Mouse (Mus musculus): ENCODE measurements around the gene Tbc1d22a. TPM values are rescaled to one million over a fixed set of nuclear protein-coding genes. Genes with fewer than 3 reads are reported as not detected.
"Not testable (repeated sequence)": the region's sequence is repeated elsewhere in the genome, so short reads cannot be mapped to it uniquely, and the experiment has no call there.

Tbc1d22a gene
- total and polyA plus RNA-seq, 2 experiments from 2014 or later: 13.9 to 19.8 TPM

DNA sequence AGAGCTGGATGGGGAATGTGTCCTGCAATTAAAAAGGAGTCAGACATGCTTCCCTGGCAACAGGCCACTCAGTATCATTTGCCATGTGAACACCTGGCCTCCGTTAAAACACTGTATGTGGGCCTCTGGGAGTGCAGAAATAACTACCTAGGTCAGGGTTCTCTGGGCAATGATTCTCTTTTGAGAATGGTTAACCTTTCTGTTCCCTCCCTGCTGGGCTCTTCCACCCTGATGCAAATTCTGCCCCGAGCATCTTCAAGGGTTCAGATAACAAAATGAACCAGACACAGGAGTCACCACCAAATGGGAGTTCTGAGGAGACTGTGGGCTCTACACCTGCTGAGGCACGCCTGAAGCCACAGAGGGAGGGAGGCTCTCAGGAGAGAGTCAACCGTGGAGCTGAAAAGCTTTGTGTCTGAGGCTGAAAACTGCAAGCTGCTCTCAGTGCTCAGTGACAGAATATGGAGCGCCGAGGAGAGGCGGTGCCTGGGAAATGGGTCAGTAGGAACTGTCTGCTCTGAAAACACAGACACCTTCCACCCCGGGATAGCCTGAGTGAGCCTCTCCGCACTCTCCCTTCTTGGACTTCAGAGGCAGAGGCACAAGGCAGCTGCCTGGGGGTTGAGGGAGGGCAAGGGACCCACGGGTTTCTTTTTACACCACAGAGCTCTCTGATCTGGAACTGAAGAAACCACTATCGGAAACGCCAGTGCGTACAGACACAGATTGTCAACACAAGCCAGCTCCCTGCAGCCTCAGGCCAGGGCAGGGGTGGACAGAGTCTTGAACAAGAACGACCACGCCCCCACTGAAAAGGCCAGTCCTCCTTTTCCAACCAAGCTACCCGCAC is 40.9 kb upstream of the Tbc1d22a start:
- WGBS: 46% methylated on average over 16 of the region's 16 CpGs
- no peak overlapping the region for H3K4me3 ChIP-seq (ENCODE audit: low read depth, low read length)
- H3K27me3 ChIP-seq (ENCODE audit: insufficient read depth, low read length): no peaks in the 10 kb centered on the region
- ATAC-seq (ENCODE audit: low FRiP score) (no peak), DNase-seq (ENCODE audit: low spot score) (no peak)
- H3K4me2 ChIP-seq (ENCODE audit: low read depth, low read length, poor library complexity, severe bottlenecking): no peak overlapping the region
- TF ChIP-seq CTCF (IDR thresholded peaks at IDR 0.05): no peak
- H3K27ac ChIP-seq (ENCODE audit: low read depth, low read length): no peak overlapping the region; the same call in 1 of the 2 replicates
- H3K9ac ChIP-seq (replicated peaks; ENCODE audit: low read length, poor library complexity, severe bottlenecking): no peak overlapping the region
- H3K9me3 ChIP-seq (ENCODE audit: low read length): no peaks in the 10 kb centered on the region
- peaks cover 11% of the 10 kb centered on the region; the same call in 1 of the 2 replicates for H3K4me1 ChIP-seq (ENCODE audit: insufficient read depth, low read length)
- no peaks in the 10 kb centered on the region for H3K36me3 ChIP-seq (ENCODE audit: insufficient read depth, low read length)

DNA sequence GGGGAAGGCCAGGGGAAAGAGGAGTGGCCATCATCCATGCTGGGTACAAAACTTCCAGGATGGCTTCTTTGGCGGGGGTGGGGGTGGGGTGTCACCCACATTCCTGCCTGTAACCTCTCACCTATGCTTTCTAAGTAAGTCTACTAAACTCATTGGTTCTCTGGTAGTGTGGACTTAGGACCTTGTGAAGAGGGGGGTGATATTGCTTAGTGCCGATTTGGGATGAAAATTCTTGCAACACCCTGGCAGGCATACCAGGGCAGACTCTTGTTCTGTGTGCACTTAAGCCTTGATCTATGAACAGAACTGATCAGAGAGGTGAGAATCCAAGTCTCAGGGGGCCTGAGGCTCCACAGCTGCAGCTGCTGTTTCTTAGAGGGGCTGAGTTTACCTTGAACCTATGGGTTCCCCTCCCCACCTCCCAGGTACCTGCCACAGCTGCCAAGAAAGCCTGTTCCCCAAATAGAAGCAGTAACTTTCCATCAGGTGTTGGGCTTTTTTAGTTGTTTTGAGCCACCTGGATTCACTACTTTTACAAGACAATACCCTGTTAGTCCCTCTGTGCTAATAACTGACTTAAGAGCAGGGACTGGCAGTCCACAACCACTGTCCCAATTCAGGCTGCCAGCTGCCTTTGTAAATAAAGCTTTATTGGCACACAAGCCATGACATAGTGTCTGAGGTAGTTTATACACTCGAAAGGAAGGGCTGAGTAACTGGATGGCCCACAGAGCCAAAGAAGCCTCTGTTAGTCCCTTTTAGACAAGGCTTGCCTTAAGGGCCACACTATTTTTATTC is 38.8 kb upstream of the Tbc1d22a start:
- Histone ChIP-seq H3K9ac (replicated peaks; ENCODE audit: low read length, poor library complexity, severe bottlenecking) (no peak overlapping the region), H3K9me3 (ENCODE audit: low read length) (no peaks in the 10 kb centered on the region), H3K4me2 (ENCODE audit: low read depth, low read length, poor library complexity, severe bottlenecking) (no peak overlapping the region), H3K27me3 (ENCODE audit: insufficient read depth, low read length) (no peaks in the 10 kb centered on the region), H3K4me1 (ENCODE audit: insufficient read depth, low read length) (peaks cover 9% of the 10 kb centered on the region; the same call in 1 of the 2 replicates), H3K27ac (ENCODE audit: low read depth, low read length) (no peak overlapping the region), H3K36me3 (ENCODE audit: insufficient read depth, low read length) (no peaks in the 10 kb centered on the region), H3K4me3 (ENCODE audit: low read depth, low read length) (no peak overlapping the region)
- DNase-seq (ENCODE audit: low spot score) (no peak), ATAC-seq (ENCODE audit: low FRiP score) (no peak)
- TF ChIP-seq CTCF (IDR thresholded peaks at IDR 0.05): no peak
- 88% methylated on average over 3 of the region's 3 CpGs for WGBS

GRCm38 (mm10) chr15:86176166-86176565 is 38.1 kb upstream of the Tbc1d22a start:
- ATAC-seq (ENCODE audit: low FRiP score) (no peak), DNase-seq (ENCODE audit: low spot score) (no peak)
- WGBS: 92% methylated on average over 10 of the region's 10 CpGs
- no peak overlapping the region for H3K27ac ChIP-seq (ENCODE audit: low read depth, low read length)
- peaks cover 9% of the 10 kb centered on the region; the same call in 1 of the 2 replicates for H3K4me1 ChIP-seq (ENCODE audit: insufficient read depth, low read length)
- H3K4me3 ChIP-seq (ENCODE audit: low read depth, low read length): no peak overlapping the region
- H3K9ac ChIP-seq (replicated peaks; ENCODE audit: low read length, poor library complexity, severe bottlenecking): no peak overlapping the region
- H3K36me3 ChIP-seq (ENCODE audit: insufficient read depth, low read length): no peaks in the 10 kb centered on the region
- no peak overlapping the region for H3K4me2 ChIP-seq (ENCODE audit: low read depth, low read length, poor library complexity, severe bottlenecking)
- H3K9me3 ChIP-seq (ENCODE audit: low read length): no peaks in the 10 kb centered on the region
- no peak for TF ChIP-seq CTCF (IDR thresholded peaks at IDR 0.05)
- no peaks in the 10 kb centered on the region for H3K27me3 ChIP-seq (ENCODE audit: insufficient read depth, low read length)

DNA sequence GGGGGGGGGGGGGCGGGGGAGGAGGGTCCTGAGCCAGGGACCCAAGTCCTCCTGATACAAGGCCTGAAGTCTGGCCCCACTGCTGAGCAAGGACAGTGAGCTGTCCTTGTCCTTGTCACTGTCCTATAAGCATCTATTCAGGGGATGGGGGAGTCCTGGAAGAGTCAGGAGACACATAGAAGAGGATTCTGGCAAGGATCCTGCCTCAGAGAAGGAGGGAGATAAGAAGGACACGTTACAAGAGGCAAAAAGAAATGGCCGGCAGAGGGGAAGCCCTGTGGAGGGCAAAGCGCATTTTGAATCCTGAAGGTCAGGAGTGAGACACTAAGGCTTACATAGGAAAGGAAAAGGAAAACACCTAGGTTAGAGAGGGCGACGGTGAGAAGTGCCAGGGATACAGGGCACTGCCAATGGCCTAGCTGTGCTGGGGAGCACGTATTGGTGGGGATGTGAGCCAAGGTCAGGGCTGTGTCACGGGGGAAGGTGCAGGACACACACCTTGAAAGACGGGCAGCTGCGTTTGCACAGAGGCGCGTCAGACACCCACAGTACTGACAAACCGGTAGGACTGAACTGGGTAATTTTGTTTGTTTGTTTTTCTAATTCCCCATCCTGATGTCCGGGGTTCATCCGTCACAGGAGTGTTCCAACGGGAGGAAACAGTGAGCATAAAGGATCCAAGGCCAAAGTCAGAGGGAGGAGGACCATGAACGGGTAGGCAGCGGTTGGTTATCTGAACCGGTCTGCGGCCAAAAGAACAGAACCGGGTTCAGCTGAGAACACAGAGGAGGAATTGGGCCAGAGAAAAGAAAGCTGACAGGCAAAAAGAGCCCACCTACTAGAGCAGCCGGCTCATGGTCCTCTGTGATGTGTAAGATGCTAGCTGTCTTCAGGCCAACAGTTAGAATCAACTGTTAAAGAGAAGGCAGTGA is 37.2 kb upstream of the Tbc1d22a start:
- DNase-seq (ENCODE audit: low spot score): no peak
- Histone ChIP-seq H3K9me3 (ENCODE audit: low read length) (no peaks in the 10 kb centered on the region), H3K9ac (replicated peaks; ENCODE audit: low read length, poor library complexity, severe bottlenecking) (no peak overlapping the region), H3K27ac (ENCODE audit: low read depth, low read length) (no peak overlapping the region), H3K36me3 (ENCODE audit: insufficient read depth, low read length) (no peaks in the 10 kb centered on the region), H3K4me1 (ENCODE audit: insufficient read depth, low read length) (peaks cover 13% of the 10 kb centered on the region; the same call in 1 of the 2 replicates), H3K4me2 (ENCODE audit: low read depth, low read length, poor library complexity, severe bottlenecking) (no peak overlapping the region), H3K27me3 (ENCODE audit: insufficient read depth, low read length) (no peaks in the 10 kb centered on the region), H3K4me3 (ENCODE audit: low read depth, low read length) (no peak overlapping the region)
- peak; percentile 74 for ATAC-seq (ENCODE audit: low FRiP score)
- no peak for TF ChIP-seq CTCF (IDR thresholded peaks at IDR 0.05)
- WGBS: 76% methylated on average over 21 of the region's 22 CpGs

DNA sequence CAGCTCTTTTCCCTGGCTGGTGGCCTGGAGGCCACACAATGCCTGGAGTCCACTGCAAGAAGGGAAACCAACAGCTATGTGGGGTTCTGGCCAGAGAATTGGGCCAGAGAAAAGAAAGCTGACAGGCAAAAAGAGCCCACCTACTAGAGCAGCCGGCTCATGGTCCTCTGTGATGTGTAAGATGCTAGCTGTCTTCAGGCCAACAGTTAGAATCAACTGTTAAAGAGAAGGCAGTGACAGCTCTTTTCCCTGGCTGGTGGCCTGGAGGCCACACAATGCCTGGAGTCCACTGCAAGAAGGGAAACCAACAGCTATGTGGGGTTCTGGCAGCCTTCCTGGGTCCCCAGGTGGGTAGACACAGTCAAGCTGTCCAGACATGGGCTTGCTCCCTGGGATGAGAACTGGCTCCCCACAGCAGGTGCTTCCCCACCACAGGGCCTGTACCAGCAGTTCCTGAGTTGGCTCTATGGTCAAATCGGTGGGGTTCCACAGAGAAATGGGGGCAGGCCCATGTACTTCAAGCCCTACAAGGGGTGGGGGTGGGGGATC is 36.5 kb upstream of the Tbc1d22a start:
- peak; percentile 53 for DNase-seq (ENCODE audit: low spot score)
- H3K4me1 ChIP-seq (ENCODE audit: insufficient read depth, low read length): peaks cover 17% of the 10 kb centered on the region; the same call in 1 of the 2 replicates
- peak; percentile 71 for ATAC-seq (ENCODE audit: low FRiP score)
- WGBS: 75% methylated on average over 2 of the region's 2 CpGs
- not testable (repeated sequence) for H3K9me3 ChIP-seq (ENCODE audit: low read length); H3K4me3 ChIP-seq (ENCODE audit: low read depth, low read length); H3K27ac ChIP-seq (ENCODE audit: low read depth, low read length); H3K36me3 ChIP-seq (ENCODE audit: insufficient read depth, low read length); H3K27me3 ChIP-seq (ENCODE audit: insufficient read depth, low read length); H3K4me2 ChIP-seq (ENCODE audit: low read depth, low read length, poor library complexity, severe bottlenecking); H3K9ac ChIP-seq (replicated peaks; ENCODE audit: low read length, poor library complexity, severe bottlenecking)
